Mouse (Mus musculus) lung, postnatal 0 days (tissue): ENCODE results near the gene Zfp335. TPM values are rescaled to one million over a fixed set of nuclear protein-coding genes. Genes with fewer than 3 reads are reported as not detected.

Source experiments
- ATAC-seq: fragments of 200-750 bp; cut with Nextera tagmentation; 2 replicates; pipeline ENCODE4 v1.8.0; 2017; ENCODE audit warnings: moderate library complexity
- DNase-seq: peaks from one replicate; pipeline ENCODE4 v3.0.0-alpha.2; 2016; ENCODE audit warnings: low spot score
- H3K27ac ChIP-seq: fragments of 300-500 bp; sonication (generic); 2 replicates; pipeline ENCODE4 v1.5.1; 2014; ENCODE audit warnings: antibody characterized with exemption, mild to moderate bottlenecking, low read length, mixed read lengths
- H3K27me3 ChIP-seq: fragments of 300-500 bp; sonication (generic); replicated peaks from 2 replicates; pipeline ENCODE4 v1.6.1; 2014; ENCODE audit warnings: low read length, mixed read lengths; ENCODE audit not compliant: insufficient read depth
- H3K36me3 ChIP-seq: fragments of 300-500 bp; sonication (generic); 2 replicates; pipeline ENCODE4 v1.6.1; 2014; ENCODE audit warnings: low read length, mixed read lengths; ENCODE audit not compliant: insufficient read depth
- H3K4me1 ChIP-seq: fragments of 300-500 bp; sonication (generic); 2 replicates; pipeline ENCODE4 v1.6.1; 2014; ENCODE audit warnings: antibody characterized with exemption, low read depth, low read length, mixed read lengths; ENCODE audit not compliant: insufficient read depth
- H3K4me2 ChIP-seq: fragments of 300-500 bp; sonication (generic); replicated peaks from 2 replicates; pipeline ENCODE4 v1.6.1; 2014; ENCODE audit warnings: low read depth, mild to moderate bottlenecking, low read length, moderate library complexity, mixed read lengths
- H3K4me3 ChIP-seq: fragments of 300-500 bp; sonication (generic); 2 replicates; pipeline ENCODE4 v1.5.1; 2014; ENCODE audit warnings: low read depth, low read length
- H3K9ac ChIP-seq: fragments of 300-500 bp; sonication (generic); replicated peaks from 2 replicates; pipeline ENCODE4 v1.6.1; 2014; ENCODE audit warnings: low read depth, mild to moderate bottlenecking
- H3K9me3 ChIP-seq: fragments of 300-500 bp; sonication (generic); 2 replicates; pipeline ENCODE4 v1.6.1; 2016; ENCODE audit warnings: low read length, mixed read lengths
- CTCF ChIP-seq: IDR thresholded peaks from 2 replicates; pipeline ENCODE4 v1.5.1; 2016; ENCODE audit warnings: antibody characterized with exemption, mild to moderate bottlenecking
- EP300 ChIP-seq: IDR thresholded peaks from 2 replicates; pipeline ENCODE4 v1.6.1; 2016; ENCODE audit warnings: antibody characterized with exemption, mild to moderate bottlenecking, control low read depth
- WGBS: fragments of 180-500 bp; shearing (Covaris S2); extraction: QIAGEN DNeasy Blood & Tissue Kit; methylation state at CpG from one replicate; pipeline ENCODE4 v1.1.7; 2014; 5-methylcytosine and 5-hydroxymethylcytosine counted together
- polyA plus RNA-seq: library from polyadenylated mRNA; unstranded; fragments of >200 nt; fragmentation: Nextera tagmentation; extraction: Ambion mirVana; gene quantifications from 2 replicates; pipeline ENCODE4 v1.2.1, GENCODE M21; 2015

Zfp335 gene
- polyA plus RNA-seq, 1 experiment from 2014 or later = 5.2 TPM

DNA sequence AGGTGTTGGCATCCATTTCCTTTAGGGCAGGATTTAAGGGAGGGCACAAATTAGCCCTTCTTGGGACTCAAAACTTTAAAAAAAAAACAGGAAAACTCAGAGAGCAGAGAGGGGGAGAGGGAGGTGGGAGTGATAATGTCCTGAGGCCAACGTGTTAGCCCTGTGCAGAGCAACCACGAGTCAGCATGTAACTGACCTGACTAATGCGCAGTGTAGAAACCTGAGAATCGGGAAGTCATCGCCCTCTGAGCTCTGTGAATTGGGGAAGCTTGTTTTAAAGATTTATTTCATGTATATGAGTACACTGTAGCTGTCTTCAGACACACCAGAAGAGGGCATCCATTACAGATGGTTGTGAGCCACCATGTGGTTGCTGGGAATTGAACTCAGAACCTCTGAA, 5.3 kb upstream of the Zfp335 start:
- Histone ChIP-seq H3K4me3 (no peak overlapping the region), H3K9ac (no peak overlapping the region), H3K9me3 (no peaks in the 10 kb centered on the region), H3K36me3 (0 out of 2 replicates have a peak, but pooled peaks cover 4% of the 10 kb centered on the region), H3K27me3 (no peaks in the 10 kb centered on the region), H3K4me1 (0 out of 2 replicates have a peak, but pooled peaks cover 5% of the 10 kb centered on the region), H3K4me2 (no peak overlapping the region), H3K27ac (no peak overlapping the region)
- no peak for TF ChIP-seq EP300
- no peak for TF ChIP-seq CTCF
- ATAC-seq (no peak), DNase-seq (no peak)
- WGBS = 73% methylated on average over 5 of the region's 5 CpGs

DNA sequence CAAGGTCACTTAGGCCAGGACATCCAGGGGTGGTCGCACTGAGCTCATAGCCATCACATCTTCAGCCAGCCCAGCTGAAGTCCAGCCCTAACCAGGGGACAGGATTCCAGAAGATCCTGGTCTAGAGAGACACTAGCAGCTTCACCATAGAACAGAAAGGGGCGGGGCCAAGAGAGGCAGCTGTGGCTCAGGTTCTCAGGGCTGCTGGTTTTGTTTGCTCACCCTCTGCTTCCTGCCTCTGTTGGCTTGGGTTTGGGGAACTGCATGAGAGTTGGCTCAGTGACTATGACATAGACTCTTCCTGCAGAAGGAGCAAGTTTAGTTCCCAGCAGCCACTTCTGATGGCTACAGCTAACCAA, 1.9 kb upstream of the Zfp335 start:
- ATAC-seq (no peak), DNase-seq (peak; percentile 65)
- no peaks in the 10 kb centered on the region for H3K27me3 ChIP-seq
- no peak overlapping the region for H3K4me2 ChIP-seq
- 0 out of 2 replicates have a peak overlapping the region, but pooled peaks have one; percentile 28 for H3K27ac ChIP-seq
- 72% methylated on average over 2 of the region's 2 CpGs for WGBS
- H3K4me3 ChIP-seq = no peak overlapping the region
- no peak overlapping the region for H3K9ac ChIP-seq
- no peaks in the 10 kb centered on the region for H3K9me3 ChIP-seq
- TF ChIP-seq CTCF (no peak), EP300 (no peak)
- peaks cover 9% of the 10 kb centered on the region; the same call in 1 of the 2 replicates for H3K4me1 ChIP-seq
- peaks cover 9% of the 10 kb centered on the region for H3K36me3 ChIP-seq

DNA sequence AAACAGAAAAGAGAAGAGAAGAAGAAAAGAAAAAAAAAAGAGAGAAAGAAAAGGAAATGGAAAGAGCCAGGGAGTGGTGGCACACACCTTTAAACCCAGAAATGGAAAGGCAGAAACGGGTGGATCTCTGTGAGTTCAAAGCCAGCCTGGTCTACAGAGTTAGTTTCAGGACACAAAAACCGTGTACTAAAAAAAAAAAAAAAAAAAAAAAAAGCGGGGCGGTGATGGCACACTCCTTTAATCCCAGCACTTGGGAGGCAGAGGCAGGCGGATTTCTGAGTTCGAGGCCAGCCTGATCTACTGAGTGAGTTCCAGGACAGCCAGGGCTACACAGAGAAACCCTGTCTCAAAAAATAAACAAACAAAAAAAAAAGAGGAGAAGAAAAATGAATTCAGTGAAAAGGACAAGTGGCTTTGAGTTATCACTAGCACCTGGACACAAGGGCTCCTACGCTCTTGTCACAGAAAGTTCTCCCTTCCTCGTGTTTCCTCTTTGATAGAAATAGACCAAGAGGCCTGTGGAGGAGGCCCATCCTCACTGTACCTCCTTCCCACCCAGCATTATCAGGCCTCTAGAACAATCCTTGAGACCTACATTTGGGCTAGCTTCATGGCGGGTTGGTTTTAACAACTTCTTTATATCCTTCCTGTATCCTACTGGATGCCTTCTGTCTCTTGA, 1.3 kb upstream of the Zfp335 start:
- Histone ChIP-seq H3K4me2 (no peak overlapping the region), H3K36me3 (peaks cover 14% of the 10 kb centered on the region), H3K9me3 (no peaks in the 10 kb centered on the region), H3K27me3 (no peaks in the 10 kb centered on the region), H3K9ac (no peak overlapping the region), H3K27ac (peak overlapping the region; percentile 97; the same call in 1 of the 2 replicates), H3K4me1 (peaks cover 9% of the 10 kb centered on the region; the same call in 1 of the 2 replicates), H3K4me3 (no peak overlapping the region)
- 75% methylated on average over 8 of the region's 9 CpGs for WGBS
- ATAC-seq = no peak
- no peak for DNase-seq
- TF ChIP-seq EP300 (no peak), CTCF (no peak)

DNA sequence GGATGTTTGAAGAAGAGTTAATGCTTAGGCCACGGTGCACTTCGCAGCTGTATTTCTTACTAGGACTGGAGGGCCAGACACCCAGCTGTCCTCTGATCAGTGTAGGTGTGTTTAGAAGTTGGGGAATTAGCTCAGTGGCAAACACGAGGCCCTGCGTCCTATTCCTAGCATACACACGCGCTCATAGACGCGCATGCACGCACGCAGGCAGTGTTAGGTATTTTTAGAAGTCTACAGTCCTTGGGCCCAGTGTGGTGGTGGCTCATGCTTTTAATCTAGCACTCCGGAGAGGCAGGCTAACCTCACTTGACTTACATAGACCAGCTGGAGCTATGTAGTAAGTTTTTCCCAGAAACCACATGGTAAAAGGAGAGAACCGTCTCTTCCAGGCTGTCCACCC, 594 bp upstream of the Zfp335 start:
- H3K4me3 ChIP-seq = peak overlapping the region; percentile 81
- peak overlapping the region; percentile 76 for H3K4me2 ChIP-seq
- ATAC-seq (peak; percentile 42), DNase-seq (peak; percentile 82)
- peaks cover 21% of the 10 kb centered on the region for H3K36me3 ChIP-seq
- H3K4me1 ChIP-seq = peaks cover 9% of the 10 kb centered on the region; the same call in 1 of the 2 replicates
- no peak for TF ChIP-seq EP300
- no peak for TF ChIP-seq CTCF
- no peaks in the 10 kb centered on the region for H3K9me3 ChIP-seq
- H3K9ac ChIP-seq = peak overlapping the region; percentile 83
- H3K27ac ChIP-seq = peak overlapping the region; percentile 97
- 4% methylated on average over 12 of the region's 12 CpGs for WGBS
- no peaks in the 10 kb centered on the region for H3K27me3 ChIP-seq

DNA sequence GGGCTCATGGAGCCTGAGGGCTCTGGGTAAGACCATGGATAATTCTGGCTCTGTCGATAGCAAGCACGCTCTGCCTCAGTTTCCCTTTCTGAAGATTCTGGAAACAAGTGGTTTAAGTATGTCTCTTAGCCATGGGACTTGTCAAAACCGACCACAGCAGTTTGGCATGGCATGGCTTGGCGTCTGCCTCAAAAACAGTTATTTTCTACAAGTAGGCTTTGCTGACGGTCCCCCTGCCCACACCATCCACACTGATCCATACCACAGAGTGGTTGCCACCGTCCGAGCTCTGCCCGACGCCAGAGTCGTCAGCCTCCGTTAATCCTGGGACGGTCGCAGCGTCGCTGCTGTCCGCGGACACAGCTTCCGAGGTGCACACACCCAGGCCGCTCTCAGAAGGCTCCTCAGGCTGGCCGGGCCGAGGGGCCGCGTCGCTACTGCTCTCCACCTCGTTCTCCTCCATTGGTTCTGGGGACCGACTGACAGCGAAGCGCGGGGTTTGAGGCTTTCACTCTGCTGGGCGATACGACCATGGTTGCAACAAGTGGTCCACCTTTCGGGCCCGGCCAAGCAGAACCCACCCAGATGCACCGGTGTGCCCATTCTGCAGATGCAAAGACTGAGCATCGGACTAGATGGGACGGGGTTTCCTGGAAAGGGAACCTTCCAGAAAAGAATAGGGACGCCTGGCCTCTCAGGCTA, 1.0 kb downstream of the Zfp335 start:
- ATAC-seq (peak; percentile 1; the same call in 1 of the 2 replicates), DNase-seq (peak; percentile 50)
- H3K4me1 ChIP-seq = peaks cover 9% of the 10 kb centered on the region; the same call in 1 of the 2 replicates
- TF ChIP-seq EP300 (no peak), CTCF (no peak)
- H3K9me3 ChIP-seq = peaks cover 4% of the 10 kb centered on the region; the same call in 1 of the 2 replicates
- H3K27ac ChIP-seq = peak overlapping the region; percentile 97
- peaks cover 37% of the 10 kb centered on the region for H3K36me3 ChIP-seq
- peak overlapping the region; percentile 83 for H3K9ac ChIP-seq
- H3K4me3 ChIP-seq = peak overlapping the region; percentile 81
- WGBS = 4% methylated on average over 37 of the region's 37 CpGs
- H3K4me2 ChIP-seq = peak overlapping the region; percentile 76
- no peaks in the 10 kb centered on the region for H3K27me3 ChIP-seq

DNA sequence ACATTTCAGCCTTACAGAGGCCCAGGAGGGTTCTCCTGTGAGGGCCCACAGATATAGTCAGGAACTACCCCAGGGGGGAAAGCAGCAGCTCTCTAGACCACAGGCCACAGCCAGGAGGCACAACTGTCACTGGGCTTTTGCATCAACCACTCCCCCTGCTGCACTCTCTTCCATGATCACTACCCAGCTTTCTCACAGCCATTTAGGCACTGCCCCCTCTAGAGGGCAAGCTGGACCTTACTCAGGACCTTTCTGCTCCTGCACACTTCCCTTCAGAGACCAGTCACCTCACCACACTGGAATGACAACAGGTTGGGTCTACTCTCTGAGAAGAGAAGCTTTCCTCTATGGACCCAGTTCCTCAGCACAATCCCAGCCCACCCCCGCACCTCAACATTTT, 2.0 kb downstream of the Zfp335 start:
- no peak for TF ChIP-seq EP300
- TF ChIP-seq CTCF = peak; percentile 78
- Histone ChIP-seq H3K27ac (0 out of 2 replicates have a peak overlapping the region, but pooled peaks have one; percentile 97), H3K36me3 (peaks cover 41% of the 10 kb centered on the region), H3K4me1 (peaks cover 9% of the 10 kb centered on the region; the same call in 1 of the 2 replicates), H3K4me3 (peak overlapping the region; percentile 81), H3K27me3 (no peaks in the 10 kb centered on the region), H3K9ac (no peak overlapping the region), H3K4me2 (peak overlapping the region; percentile 76), H3K9me3 (peaks cover 4% of the 10 kb centered on the region; the same call in 1 of the 2 replicates)
- WGBS = 76% methylated on average over 1 of the region's 1 CpGs
- DNase-seq (peak; percentile 87), ATAC-seq (peak; percentile 13; the same call in 1 of the 2 replicates)
